Comparison of ENCODE assay signal across 30 mouse cellular contexts in genomic region chr3:86134939-86135638, GRCm38 (mm10). TPM values are rescaled to one million over a fixed set of nuclear protein-coding genes. Genes with fewer than 3 reads are reported as not detected.
DNase-seq lines count a peak whose midpoint lies in the region; ATAC-seq and TF ChIP-seq lines count a peak whose summit lies in the region.
"Had no signal": no experiment of that assay in that cellular context is flagged by ENCODE, and none has a peak within 500 bp of the region (broad histone marks: within the 10 kb centered on the region; RNA-seq: fewer than 3 reads in every experiment).

No protein-coding gene starts in this region.

- WGBS in midbrain, embryonic 11.5 days: 93% methylated on average over 6 of the region's 6 CpGs
- WGBS in midbrain, embryonic 13.5 days: 94% methylated on average over 6 of the region's 6 CpGs
- 85% methylated on average over 6 of the region's 6 CpGs for WGBS in intestine, embryonic 16.5 days
- WGBS in liver, postnatal 0 days (ENCODE audit: insufficient replicate concordance): 77% methylated on average over 6 of the region's 6 CpGs

- H3K27me3 ChIP-seq in midbrain, embryonic 11.5 days (ENCODE audit: control insufficient read depth, insufficient read depth, low read length): no peaks in the 10 kb centered on the region
- H3K27me3 ChIP-seq in midbrain, embryonic 13.5 days: no peaks in the 10 kb centered on the region
- no peaks in the 10 kb centered on the region for H3K27me3 ChIP-seq in intestine, embryonic 16.5 days (replicated peaks; ENCODE audit: control insufficient read depth, insufficient read depth, low read length)
- no peaks in the 10 kb centered on the region for H3K27me3 ChIP-seq in liver, postnatal 0 days (ENCODE audit: insufficient read depth, low read length)
- H3K27me3 ChIP-seq: embryonic facial prominence, embryonic 12.5 days; heart, embryonic 13.5 days; limb, embryonic 12.5 days; neural tube, embryonic 13.5 days; Patski had no signal

- no peak overlapping the region for H3K4me3 ChIP-seq in midbrain, embryonic 11.5 days (ENCODE audit: low read depth, low read length)
- H3K4me3 ChIP-seq in midbrain, embryonic 13.5 days (replicated peaks): no peak overlapping the region
- H3K4me3 ChIP-seq in intestine, embryonic 16.5 days (ENCODE audit: low read length): no peak overlapping the region
- H3K4me3 ChIP-seq in liver, postnatal 0 days (ENCODE audit: low read depth, low read length): no peak overlapping the region
- H3K4me3 ChIP-seq: embryonic facial prominence, embryonic 12.5 days; heart, adult 2 months; heart, embryonic 13.5 days; limb, embryonic 12.5 days; midbrain, embryonic 10.5 days; neural tube, embryonic 13.5 days had no signal

- no peak for ATAC-seq in midbrain, embryonic 11.5 days (ENCODE audit: low FRiP score)
- no peak for ATAC-seq in midbrain, embryonic 13.5 days
- ATAC-seq in intestine, embryonic 16.5 days: peak; percentile 29
- ATAC-seq in liver, postnatal 0 days: peak; percentile 85
- ATAC-seq: forebrain, embryonic 14.5 days; Patski had no signal

- H3K4me1 ChIP-seq in midbrain, embryonic 11.5 days (ENCODE audit: control insufficient read depth, insufficient read depth, low read length): no peaks in the 10 kb centered on the region
- H3K4me1 ChIP-seq in midbrain, embryonic 13.5 days (replicated peaks): no peaks in the 10 kb centered on the region
- no peaks in the 10 kb centered on the region; the same call in 1 of the 2 replicates for H3K4me1 ChIP-seq in intestine, embryonic 16.5 days (ENCODE audit: control insufficient read depth, insufficient read depth, low read length)
- peaks cover 14% of the 10 kb centered on the region for H3K4me1 ChIP-seq in liver, postnatal 0 days (ENCODE audit: insufficient read depth)
- H3K4me1 ChIP-seq: embryonic facial prominence, embryonic 12.5 days; limb, embryonic 12.5 days; midbrain, embryonic 10.5 days had no signal

- no peaks in the 10 kb centered on the region for H3K9me3 ChIP-seq in midbrain, embryonic 11.5 days (ENCODE audit: control insufficient read depth, low read length)
- no peaks in the 10 kb centered on the region for H3K9me3 ChIP-seq in midbrain, embryonic 13.5 days
- no peaks in the 10 kb centered on the region for H3K9me3 ChIP-seq in intestine, embryonic 16.5 days (ENCODE audit: control insufficient read depth, low read length)
- H3K9me3 ChIP-seq in liver, postnatal 0 days (ENCODE audit: low read length): no peaks in the 10 kb centered on the region
- H3K9me3 ChIP-seq: embryonic facial prominence, embryonic 12.5 days; G1E; heart, embryonic 13.5 days; limb, embryonic 12.5 days; midbrain, embryonic 10.5 days; neural tube, embryonic 13.5 days had no signal

- no peak overlapping the region for H3K27ac ChIP-seq in midbrain, embryonic 11.5 days (ENCODE audit: low read depth, low read length)
- H3K27ac ChIP-seq in midbrain, embryonic 13.5 days: no peak overlapping the region
- no peak overlapping the region for H3K27ac ChIP-seq in intestine, embryonic 16.5 days (ENCODE audit: low read length)
- H3K27ac ChIP-seq in liver, postnatal 0 days (ENCODE audit: low read depth): peak overlapping the region; percentile 57
- H3K27ac ChIP-seq: embryonic facial prominence, embryonic 12.5 days; heart, adult 2 months; heart, embryonic 13.5 days; hindbrain, embryonic 14.5 days; kidney, postnatal 0 days; limb, embryonic 12.5 days; midbrain, embryonic 10.5 days; neural tube, embryonic 13.5 days had no signal

- peak; percentile 83 for DNase-seq in midbrain, embryonic 11.5 days (ENCODE audit: low spot score, missing footprints)
- DNase-seq in liver, postnatal 0 days: peak; percentile 36
- DNase-seq in left cerebral cortex, postnatal 14 days (ENCODE audit: low spot score in 2 of 2): no peak
- no peak for DNase-seq in right cerebral cortex, adult 2 months (ENCODE audit: low spot score in 2 of 2)
- DNase-seq in layer of hippocampus, postnatal 36 days: no peak
- DNase-seq: adrenal gland, postnatal 25 days; cerebellum, adult 11-12 months; cerebellum, adult 9-11 months; embryo, embryonic 11 days; gastrocnemius, postnatal 36 days; heart, adult 2 months; heart, postnatal 10 days; kidney, adult 2 months; kidney, postnatal 4 days; lung, adult 18-20 months; lung, postnatal 10 days; right cerebral cortex, postnatal 25 days; thymus, postnatal 4 days had no signal

- TF ChIP-seq CTCF in liver, postnatal 0 days (IDR thresholded peaks at IDR 0.05; ENCODE audit: low read depth): no peak

- intact Hi-C loops in left cerebral cortex, postnatal 14 days (cut with DNase I): loop anchor here (5.0 to 10.0 kb wide), 2 partner anchors 560 to 1213 kb away; partner anchors contain the start of gene Gatb

- peaks cover 17% of the 10 kb centered on the region for H3K36me3 ChIP-seq in midbrain, embryonic 11.5 days (ENCODE audit: control insufficient read depth, insufficient read depth, low read length)
- peaks cover 51% of the 10 kb centered on the region for H3K36me3 ChIP-seq in midbrain, embryonic 13.5 days
- peaks cover 13% of the 10 kb centered on the region for H3K36me3 ChIP-seq in intestine, embryonic 16.5 days (ENCODE audit: control insufficient read depth, insufficient read depth, low read length)
- peaks cover 45% of the 10 kb centered on the region for H3K36me3 ChIP-seq in liver, postnatal 0 days (replicated peaks; ENCODE audit: insufficient read depth, low read length)

- H3K9ac ChIP-seq in midbrain, embryonic 11.5 days (ENCODE audit: low read length): no peak overlapping the region
- no peak overlapping the region for H3K9ac ChIP-seq in midbrain, embryonic 13.5 days (replicated peaks)
- no peak overlapping the region for H3K9ac ChIP-seq in intestine, embryonic 16.5 days (ENCODE audit: low read depth, low read length)
- H3K9ac ChIP-seq in liver, postnatal 0 days (replicated peaks): no peak overlapping the region
- H3K9ac ChIP-seq: embryonic facial prominence, embryonic 12.5 days; heart, embryonic 13.5 days; hindbrain, embryonic 14.5 days; limb, embryonic 12.5 days; neural tube, embryonic 13.5 days had no signal

- TF ChIP-seq EP300 in liver, postnatal 0 days (IDR thresholded peaks at IDR 0.05; ENCODE audit: low read depth): no peak

- no peak overlapping the region for H3K4me2 ChIP-seq in midbrain, embryonic 11.5 days
- H3K4me2 ChIP-seq in midbrain, embryonic 13.5 days (replicated peaks): no peak overlapping the region
- H3K4me2 ChIP-seq in intestine, embryonic 16.5 days (ENCODE audit: low read depth, low read length): no peak overlapping the region
- no peak overlapping the region for H3K4me2 ChIP-seq in liver, postnatal 0 days (ENCODE audit: low read depth, low read length)
- H3K4me2 ChIP-seq: embryonic facial prominence, embryonic 12.5 days; heart, embryonic 13.5 days; hindbrain, embryonic 14.5 days; limb, embryonic 12.5 days; neural tube, embryonic 13.5 days had no signal

RNA-seq across cellular contexts. Expression of gene Rps3a1, which starts 7.4 kb away (rescaled TPM):
- 1,104 and 1,128 TPM in 2 replicates for polyA plus RNA-seq in midbrain, embryonic 11.5 days (2014; fragmentation: Nextera tagmentation; extraction: Ambion mirVana)
- 722 and 731 TPM in 2 replicates for polyA plus RNA-seq in midbrain, embryonic 13.5 days (2015; fragmentation: Nextera tagmentation; extraction: Ambion mirVana)
- 1,081 and 1,200 TPM in 2 replicates for polyA plus RNA-seq in intestine, embryonic 16.5 days (2015; fragmentation: Nextera tagmentation; extraction: Ambion mirVana)
- 751 and 788 TPM in 2 replicates for polyA plus RNA-seq in liver, postnatal 0 days (2015; fragmentation: Nextera tagmentation; extraction: Ambion mirVana)
- total RNA-seq in left cerebral cortex, postnatal 14 days (2021): 100 to 1,000 TPM; 329 to 345 TPM
- 100 to 1,000 TPM; 392 to 411 TPM for total RNA-seq in layer of hippocampus, postnatal 36 days (2021)

Comparison
In these comparisons a context has a peak if more than half of its experiments do, and no peak if none do; other contexts are left out.
1. ATAC-seq: peak in intestine, embryonic 16.5 days (single experiment) and liver, postnatal 0 days (single experiment); none in midbrain, embryonic 11.5 days (single experiment) and midbrain, embryonic 13.5 days (single experiment).
2. DNase-seq: peak in midbrain, embryonic 11.5 days (single experiment) and liver, postnatal 0 days (single experiment); none in left cerebral cortex, postnatal 14 days (0 of 2), right cerebral cortex, adult 2 months (0 of 2) and layer of hippocampus, postnatal 36 days (0 of 2).